In genomic region chr13:12616489-12616888, GRCm38 (mm10) we compare ENCODE assay signal across 6 mouse cellular contexts. TPM values are rescaled to one million over a fixed set of nuclear protein-coding genes. Genes with fewer than 3 reads are reported as not detected.
DNase-seq lines count a peak whose midpoint lies in the region; ATAC-seq lines count a peak whose summit lies in the region.
"Not testable (repeated sequence)": the region's sequence is repeated elsewhere in the genome, so short reads cannot be mapped to it uniquely, and the experiment has no call there.

No protein-coding gene starts in this region.

- H3K4me3 ChIP-seq in heart, embryonic 13.5 days; liver, embryonic 12.5 days: not testable (repeated sequence)

- not testable (repeated sequence) for H3K27me3 ChIP-seq in heart, embryonic 13.5 days (replicated peaks); liver, embryonic 12.5 days (replicated peaks)

- H3K9me3 ChIP-seq in heart, embryonic 13.5 days; liver, embryonic 12.5 days (replicated peaks): not testable (repeated sequence)

- WGBS in heart, embryonic 13.5 days: 11% methylated on average over 3 of the region's 3 CpGs
- 32% methylated on average over 3 of the region's 3 CpGs for WGBS in liver, embryonic 12.5 days (ENCODE audit: insufficient replicate concordance)

- 0 out of 2 replicates have a peak overlapping the region, but pooled peaks have one; percentile 0 for H3K4me2 ChIP-seq in heart, embryonic 13.5 days
- H3K4me2 ChIP-seq in liver, embryonic 12.5 days: not testable (repeated sequence)

- ATAC-seq in heart, embryonic 13.5 days (ENCODE audit: extremely low read depth, insufficient number of reproducible peaks, low FRiP score, low TSS enrichment): 0 out of 2 replicates have a peak, but pooled peaks have one; percentile 6
- ATAC-seq in liver, embryonic 12.5 days: 0 out of 2 replicates have a peak, but pooled peaks have one; percentile 18
- ATAC-seq in megakaryocyte-erythroid progenitor cell, adult 5-6 weeks (replicated peaks; ENCODE audit: low FRiP score, low TSS enrichment, poor library complexity, severe bottlenecking): peak; percentile 79

- peak; percentile 38 for DNase-seq in MEL-GATA-1-ER (ENCODE audit: extremely low read depth, low read depth)
- DNase-seq in adrenal gland, postnatal 10 days: peak; percentile 10
- DNase-seq in heart, adult 11 months: peak; percentile 25

- H3K4me1 ChIP-seq in heart, embryonic 13.5 days: peaks cover 26% of the 10 kb centered on the region
- H3K4me1 ChIP-seq in liver, embryonic 12.5 days: not testable (repeated sequence)

- H3K9ac ChIP-seq in heart, embryonic 13.5 days; liver, embryonic 12.5 days: not testable (repeated sequence)

- 0 out of 2 replicates have a peak overlapping the region, but pooled peaks have one; percentile 0 for H3K27ac ChIP-seq in heart, embryonic 13.5 days (replicated peaks)
- H3K27ac ChIP-seq in liver, embryonic 12.5 days: not testable (repeated sequence)

- peaks cover 29% of the 10 kb centered on the region for H3K36me3 ChIP-seq in heart, embryonic 13.5 days
- not testable (repeated sequence) for H3K36me3 ChIP-seq in liver, embryonic 12.5 days

RNA-seq across cellular contexts. Expression of gene Ero1lb, which starts 50.8 kb away (rescaled TPM):
- 10 to 100 TPM in 1 of 2 experiments, 1 to 10 TPM in 1; 9.3 to 11.9 TPM for total RNA-seq in adrenal gland, postnatal 10 days (2021)
- 5.9 and 6.2 TPM in 2 replicates for polyA plus RNA-seq in heart, embryonic 13.5 days (2015; fragmentation: Nextera tagmentation; extraction: Ambion mirVana)
- 2.1 TPM in 2 replicates for polyA plus RNA-seq in liver, embryonic 12.5 days (2016; fragmentation: Nextera tagmentation; extraction: Ambion mirVana)
- 1.6 and 2.8 TPM in 2 replicates for total RNA-seq in megakaryocyte-erythroid progenitor cell, adult 5-6 weeks (2014; fragmentation: Nextera tagmentation)
- total RNA-seq in megakaryocyte-erythroid progenitor cell, adult 5-6 weeks (2017): 2.3 and 5.0 TPM in 2 replicates

Comparison
In these comparisons a context has a peak if more than half of its experiments do, and no peak if none do; other contexts are left out.
1. ATAC-seq: peak in every context shown above with its lines; median percentile 79 in megakaryocyte-erythroid progenitor cell, adult 5-6 weeks; 18 in liver, embryonic 12.5 days; 6 in heart, embryonic 13.5 days.